Mouse (Mus musculus): ENCODE data around the gene Fen1. TPM values are rescaled to one million over a fixed set of nuclear protein-coding genes. Genes with fewer than 3 reads are reported as not detected.
A peak's percentile ranks its signal among the peaks of the same experiment; 100 is the strongest.

The Fen1 gene
- 1 to 10 TPM; 4.7 to 5.2 TPM for total RNA-seq (2021)
- long read RNA-seq, experiment 1, transcript Fen1-201 (2 exons, 2,341 nt): major isoform, 6 of 8 reads
- long read RNA-seq, experiment 1, partial matches to known transcripts: 0 of 8 reads
- long read RNA-seq, experiment 1, other reads (novel, unspliced or antisense): 0 of 8 reads
- long read RNA-seq, experiment 2, transcript Fen1-201 (2 exons, 2,341 nt): major isoform, 6 of 6 reads
- long read RNA-seq, experiment 2, partial matches to known transcripts: 0 of 6 reads
- long read RNA-seq, experiment 2, other reads (novel, unspliced or antisense): 0 of 6 reads

DNA sequence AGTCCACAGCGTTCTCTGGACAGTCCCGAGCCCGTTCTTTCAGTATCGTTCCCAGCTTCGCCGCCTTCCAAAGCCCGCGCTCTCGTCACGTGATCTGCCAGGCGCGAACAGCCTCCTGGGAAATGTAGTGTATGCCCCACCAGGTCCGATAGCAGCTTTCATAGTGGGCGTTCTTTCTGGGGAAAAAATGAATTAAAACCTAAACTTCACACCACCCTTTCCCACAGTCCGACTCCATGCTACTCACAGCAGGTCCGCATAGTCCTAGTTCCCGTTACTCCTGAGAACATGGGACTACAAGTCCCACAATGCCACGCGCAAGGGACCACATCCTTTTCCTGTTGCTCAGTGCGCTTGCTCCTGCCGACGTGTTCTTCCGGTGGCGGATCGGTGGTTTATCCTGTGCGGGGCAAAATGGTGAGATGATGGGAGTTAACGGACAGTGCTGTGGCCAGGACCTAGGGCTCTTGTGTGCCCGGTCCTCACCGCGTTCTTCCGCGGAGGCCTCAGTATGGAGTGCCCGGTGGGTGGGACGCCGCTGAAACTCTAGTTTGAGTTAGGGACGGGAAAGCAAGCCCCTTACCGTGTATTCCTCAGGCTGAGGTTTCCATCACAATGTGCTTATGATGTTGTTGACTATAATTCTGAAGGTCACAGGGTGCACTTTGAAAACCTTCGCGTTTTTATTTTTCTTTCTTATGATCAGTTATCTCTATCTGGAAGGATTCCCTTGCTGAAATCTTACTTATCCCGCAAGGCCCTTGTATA is at the start of gene Fen1, which contains the start of gene Tmem258:
Gene Fen1 (minus strand): TSS at position 322 of the 768 bp plus-strand sequence.
Gene Tmem258 (plus strand): TSS at position 167 of the 768 bp plus-strand sequence.
- DNase-seq: peak; percentile 92 to 98

DNA sequence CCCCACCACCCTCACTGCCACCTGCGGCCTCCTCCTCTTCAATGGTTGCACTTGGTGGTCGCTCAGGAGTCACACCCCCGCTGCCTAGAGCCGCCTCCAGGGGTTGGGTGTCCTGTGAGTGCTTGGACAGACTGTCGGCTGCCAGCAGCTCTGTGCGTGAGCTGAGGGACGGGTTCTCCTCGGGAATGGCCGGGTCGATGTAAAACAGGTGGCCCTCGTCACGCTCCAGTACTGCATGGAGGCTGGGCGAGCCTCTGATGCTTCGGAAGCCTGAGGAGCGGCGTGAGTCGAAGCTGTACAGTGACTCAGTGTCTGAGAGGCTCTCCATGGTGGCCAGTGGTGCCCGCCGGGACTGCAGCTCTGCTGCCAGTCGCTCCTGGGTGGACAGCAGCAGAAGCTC is 44.2 kb upstream of the Fen1 start:
- DNase-seq: no peak

DNA sequence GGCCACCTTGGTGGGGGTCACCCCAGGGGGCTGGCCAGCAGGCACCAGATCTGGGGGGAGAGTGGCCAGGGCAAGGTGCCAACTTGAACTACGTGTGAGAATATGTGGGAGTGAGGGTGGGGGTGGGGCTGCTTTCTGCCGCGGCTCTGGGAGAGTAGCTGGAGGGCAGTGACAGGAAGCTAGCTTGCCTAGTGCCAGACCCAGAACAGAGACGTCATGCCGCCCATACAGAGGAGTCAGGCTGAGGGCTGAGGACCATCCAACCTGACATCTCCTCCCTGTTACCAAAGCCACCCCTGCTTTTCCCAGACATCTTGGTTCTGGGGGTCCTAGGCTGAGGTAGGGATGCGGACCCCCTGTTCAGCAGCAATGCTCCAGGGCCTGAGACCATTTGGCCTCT is 43.2 kb upstream of the Fen1 start:
- DNase-seq: no peak

DNA sequence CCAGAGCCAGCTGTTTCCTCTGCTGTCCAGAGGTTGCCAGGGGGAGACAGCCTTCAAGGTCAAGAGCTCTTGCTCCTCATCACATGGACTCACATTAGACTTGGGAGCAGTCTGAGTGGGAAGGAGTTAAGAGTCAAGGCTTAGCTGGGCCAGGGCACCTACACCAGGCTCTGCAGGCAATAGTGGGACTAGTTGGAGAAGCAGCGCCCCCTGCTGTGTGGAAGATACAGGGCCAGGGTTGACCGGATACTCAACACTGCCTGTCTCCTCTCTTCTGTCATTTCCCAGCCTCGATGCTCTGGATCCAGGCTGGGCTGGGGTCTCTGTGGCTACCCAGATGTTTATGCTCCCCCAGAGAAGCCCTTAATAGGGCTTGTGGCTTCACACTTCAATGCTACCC is 40.2 kb upstream of the Fen1 start:
- DNase-seq: peak; percentile 33 to 64

DNA sequence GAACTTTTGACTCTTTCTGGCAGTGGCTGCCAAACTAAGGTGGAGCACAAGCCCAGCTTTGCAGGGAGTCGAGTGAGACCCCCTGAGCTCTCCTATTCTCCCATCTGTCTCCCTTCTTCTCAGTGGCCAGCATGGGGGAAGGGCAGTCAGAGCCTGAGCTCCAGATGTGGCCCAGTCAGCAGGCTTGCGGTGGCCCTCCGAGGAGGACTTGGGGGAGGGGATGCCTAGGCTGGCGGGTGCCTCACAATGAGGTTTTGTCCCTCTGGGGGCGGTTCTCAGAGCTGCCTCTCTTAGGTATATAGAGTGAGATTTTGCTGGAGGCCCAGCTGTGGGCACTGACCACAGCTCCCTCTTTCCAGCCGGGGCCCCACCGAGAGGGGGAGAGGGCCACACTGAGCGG is 38.9 kb upstream of the Fen1 start:
- DNase-seq: no peak

DNA sequence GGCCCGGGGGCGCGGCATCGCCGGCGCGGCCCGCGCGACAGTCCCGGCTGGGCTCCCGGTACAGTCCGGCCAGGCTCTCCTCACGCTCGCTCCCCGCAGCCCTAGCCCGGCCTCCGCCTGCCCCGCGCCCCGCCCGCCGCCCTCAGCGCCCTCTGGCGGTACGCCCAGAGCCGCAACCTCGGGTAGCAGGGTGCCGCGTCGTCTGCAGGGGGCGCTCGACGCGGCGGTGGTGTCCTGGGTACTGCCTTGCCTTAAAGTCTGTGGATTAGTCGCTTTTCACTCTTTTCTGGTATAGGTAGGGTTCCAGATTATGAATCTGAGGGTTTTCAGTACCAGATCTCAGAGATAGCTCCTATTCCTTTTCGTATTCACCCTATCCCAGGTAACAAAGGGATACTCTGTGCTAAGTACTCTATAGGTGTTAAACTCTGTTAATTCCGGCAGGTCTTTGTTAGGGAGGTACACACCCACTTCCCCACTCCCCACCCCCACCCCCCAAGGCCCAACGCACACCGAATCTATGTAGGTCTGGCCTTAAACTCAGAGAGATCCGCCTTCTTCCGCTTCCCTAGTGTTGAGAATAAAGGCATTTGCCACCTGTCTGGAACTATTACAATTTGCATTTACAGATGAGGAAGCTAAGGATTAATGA is 36.8 kb upstream of the Fen1 start, which contains the start of gene Myrf:
Gene Myrf (minus strand): TSS at position 95 of the 652 bp plus-strand sequence.
- DNase-seq: peak; percentile 81 to 84

DNA sequence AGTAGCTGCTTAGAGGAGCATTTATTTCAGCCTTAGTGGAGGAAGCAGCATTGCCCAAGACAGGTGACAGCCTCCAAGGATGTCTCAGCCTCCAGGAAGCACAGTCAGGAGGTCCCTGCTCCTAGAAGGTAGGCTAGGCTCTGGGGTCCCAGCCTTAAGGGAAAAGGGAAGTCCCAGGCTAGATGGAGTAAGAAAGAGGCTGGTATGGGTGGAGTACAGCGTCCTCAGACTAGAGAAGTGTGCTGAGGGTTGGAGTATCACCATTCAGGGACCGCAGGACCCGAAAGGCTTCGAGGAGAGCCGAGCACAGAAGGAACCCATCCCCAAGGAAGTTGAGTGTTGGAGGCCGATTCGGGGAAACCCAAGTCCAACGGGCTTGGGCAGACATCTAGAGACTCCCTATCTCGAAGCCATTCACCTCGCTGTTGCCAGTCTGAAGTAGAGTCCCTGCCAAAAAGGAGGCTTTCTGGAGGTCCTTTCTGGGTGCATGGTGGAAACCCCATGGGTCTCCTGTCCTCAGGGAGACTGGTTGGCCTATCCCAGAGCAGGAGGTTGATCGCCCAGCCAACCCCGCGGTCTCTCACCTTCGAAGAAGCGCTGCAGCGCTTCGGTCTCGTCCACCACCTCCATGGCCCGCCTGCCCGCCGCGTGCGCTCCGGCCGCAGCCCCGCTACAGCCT is 36.1 kb upstream of the Fen1 start:
- no peak for DNase-seq

DNA sequence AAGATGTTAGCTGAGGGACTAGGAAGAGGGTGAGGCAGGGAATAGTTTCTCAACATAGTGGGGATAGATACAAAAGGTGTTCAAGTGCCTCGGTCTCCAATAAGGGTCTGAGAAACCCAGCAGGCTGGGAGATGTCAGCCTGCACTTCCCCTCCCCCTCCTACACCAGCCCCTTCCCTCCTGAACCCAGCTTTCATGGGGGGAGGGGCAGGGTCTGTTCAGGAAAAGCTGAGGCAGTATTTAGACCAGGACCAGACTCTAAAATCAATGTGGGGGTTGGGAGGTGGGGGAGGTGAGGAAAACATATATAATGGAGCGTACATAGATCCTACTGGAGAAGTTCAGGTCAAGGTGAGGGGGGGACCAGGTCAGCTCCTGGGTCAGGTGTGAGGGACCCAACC is 35.5 kb upstream of the Fen1 start:
- DNase-seq: no peak

DNA sequence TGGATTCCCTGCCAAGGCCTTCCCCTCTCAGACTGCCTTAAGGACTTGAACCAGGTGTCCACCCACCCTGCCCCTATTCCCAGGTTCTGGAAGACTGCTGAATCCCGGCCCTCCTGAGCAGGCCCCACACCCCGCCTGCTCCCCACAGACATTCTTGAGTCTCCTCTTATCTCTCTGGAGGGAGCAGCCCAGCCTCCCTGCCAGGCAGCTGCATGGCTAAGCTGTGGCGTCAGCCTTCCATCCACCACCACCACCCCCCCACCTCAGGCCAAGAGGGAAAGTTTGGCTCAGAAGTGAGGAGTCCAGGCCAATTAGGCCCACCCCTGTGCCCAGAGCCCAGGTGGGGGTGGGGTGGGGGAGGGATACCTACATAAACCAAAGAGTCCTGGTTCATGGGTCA is 34.5 kb upstream of the Fen1 start:
- DNase-seq: peak in 1 of 2 experiments; percentile 33

DNA sequence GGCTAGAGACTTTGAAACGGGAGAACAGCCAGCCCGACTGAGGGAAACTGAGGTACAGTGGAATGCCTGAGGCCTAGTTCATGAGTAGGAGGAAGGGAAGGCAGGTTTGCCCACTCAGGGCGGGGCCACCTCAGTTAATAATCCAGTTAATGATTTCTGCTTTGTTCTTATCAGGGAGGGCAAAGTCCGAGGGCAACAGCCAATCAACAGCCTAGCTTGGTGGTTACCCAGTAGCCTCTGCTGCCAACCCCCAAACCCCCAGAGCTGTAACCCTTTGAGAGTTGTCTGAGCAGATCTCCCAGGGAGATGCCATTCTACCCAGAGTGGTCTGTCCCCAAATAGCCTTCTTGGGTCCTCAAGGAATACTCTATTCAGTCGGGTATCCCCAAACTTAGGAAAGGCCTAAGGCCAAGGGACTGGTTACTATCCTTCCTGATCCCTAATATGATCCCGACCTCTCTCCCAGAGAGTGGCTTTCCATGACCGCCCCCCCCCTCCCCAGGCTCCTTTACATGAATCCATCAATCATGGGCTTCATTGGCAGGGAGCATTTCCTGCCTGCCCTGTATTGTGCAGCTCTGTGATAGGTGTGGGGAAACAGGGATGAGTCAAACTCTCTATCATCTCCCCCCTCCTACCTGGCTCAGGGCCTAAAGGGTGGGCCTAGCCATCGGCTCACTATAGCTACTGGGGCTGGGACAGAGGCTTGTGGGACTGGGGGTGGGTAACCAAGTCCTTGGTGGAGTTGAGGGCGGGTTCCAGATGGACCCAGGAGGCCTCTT is 32.0 kb upstream of the Fen1 start:
- DNase-seq: no peak

DNA sequence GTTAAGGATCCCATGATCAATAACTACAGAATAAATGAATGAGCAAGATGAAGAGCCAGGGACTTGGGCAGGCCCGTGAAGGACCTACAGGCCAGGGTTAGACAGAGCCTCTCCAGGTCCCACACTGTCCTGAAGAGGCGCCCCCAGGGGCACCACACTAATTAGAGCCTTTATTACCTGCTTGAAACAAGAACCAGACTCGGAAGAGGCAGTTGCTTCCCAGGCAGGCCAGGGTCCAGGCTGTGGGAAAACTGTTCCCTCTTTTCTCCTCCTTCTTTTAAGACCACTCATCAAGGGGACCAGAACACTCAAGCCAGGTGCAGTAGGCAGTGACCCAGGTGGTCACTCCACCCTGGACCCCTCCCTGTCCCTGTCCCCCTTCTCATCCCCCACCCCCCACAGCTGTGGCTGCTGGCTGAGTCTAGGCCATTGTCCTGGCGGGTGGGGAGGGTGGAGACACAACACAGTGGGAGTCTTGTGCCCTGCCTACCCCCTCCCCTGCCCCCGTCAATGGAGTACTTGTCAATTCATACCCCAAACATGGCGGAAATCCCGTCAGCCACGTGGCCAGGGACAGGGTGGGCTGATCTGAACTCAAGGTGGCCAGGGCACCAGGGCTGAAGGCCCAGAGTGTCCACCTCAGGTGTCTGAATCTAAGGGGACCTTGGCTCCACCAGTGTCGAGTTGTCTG is 28.5 kb upstream of the Fen1 start:
- DNase-seq: no peak

DNA sequence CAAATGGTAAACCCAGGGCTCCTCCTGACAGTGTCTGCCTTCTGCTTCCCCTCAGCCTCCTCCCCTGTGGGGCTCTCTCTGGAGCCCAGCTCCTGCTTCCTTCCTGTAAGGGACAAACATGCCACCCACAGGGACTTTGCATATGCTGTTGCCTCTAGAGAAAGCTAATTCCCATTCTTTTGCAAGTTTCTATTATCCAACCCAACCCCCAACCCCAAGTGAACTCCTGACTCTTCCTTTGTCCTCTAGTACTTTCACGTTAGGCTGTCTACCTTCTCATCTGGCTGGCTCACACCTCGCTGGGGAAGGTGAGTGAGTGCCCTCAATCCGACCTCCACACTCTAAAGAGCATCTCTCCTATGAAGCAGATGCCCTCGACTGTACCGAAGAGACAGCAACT is 27.9 kb upstream of the Fen1 start:
- DNase-seq: no peak

DNA sequence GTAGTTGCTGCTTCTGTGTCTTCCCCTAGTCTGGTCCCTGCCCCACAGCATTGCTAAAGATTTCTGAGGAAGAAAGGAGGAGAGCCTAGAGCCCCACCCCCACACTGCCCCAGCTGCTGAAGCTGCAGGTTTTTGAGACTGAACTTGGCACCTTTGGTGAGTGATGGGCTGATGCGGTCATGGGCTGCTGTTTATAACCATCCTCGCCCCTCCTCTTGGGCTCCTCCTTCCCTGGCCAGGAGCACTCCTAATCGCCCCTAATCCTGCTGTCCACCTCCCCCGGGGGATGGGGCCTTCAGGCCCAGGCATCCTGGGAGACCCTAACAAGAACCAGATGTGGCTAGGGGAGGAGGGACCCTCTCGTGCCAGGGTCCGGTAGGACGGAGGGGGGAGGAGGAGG is 27.0 kb upstream of the Fen1 start:
- DNase-seq: no peak

DNA sequence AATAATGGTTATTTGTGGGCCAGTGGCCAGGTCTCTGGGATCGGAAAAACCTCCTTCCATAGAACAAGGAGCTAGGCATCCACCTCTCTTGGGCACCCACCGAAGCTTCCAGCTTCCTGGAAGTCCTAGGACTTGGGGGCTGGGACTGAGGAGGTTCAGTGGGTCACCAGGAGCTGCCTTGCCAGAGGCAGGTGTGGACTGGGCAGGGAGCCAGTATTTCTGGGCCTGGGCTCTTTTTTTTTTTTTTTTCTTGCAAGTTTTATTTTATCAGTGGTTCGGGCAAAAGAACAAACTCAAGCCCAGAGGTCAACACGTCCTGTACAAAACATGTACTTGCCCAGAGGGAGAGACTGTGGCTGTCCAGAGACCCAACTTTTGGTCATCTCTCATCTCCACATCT is 21.8 kb upstream of the Fen1 start:
- DNase-seq: no peak

DNA sequence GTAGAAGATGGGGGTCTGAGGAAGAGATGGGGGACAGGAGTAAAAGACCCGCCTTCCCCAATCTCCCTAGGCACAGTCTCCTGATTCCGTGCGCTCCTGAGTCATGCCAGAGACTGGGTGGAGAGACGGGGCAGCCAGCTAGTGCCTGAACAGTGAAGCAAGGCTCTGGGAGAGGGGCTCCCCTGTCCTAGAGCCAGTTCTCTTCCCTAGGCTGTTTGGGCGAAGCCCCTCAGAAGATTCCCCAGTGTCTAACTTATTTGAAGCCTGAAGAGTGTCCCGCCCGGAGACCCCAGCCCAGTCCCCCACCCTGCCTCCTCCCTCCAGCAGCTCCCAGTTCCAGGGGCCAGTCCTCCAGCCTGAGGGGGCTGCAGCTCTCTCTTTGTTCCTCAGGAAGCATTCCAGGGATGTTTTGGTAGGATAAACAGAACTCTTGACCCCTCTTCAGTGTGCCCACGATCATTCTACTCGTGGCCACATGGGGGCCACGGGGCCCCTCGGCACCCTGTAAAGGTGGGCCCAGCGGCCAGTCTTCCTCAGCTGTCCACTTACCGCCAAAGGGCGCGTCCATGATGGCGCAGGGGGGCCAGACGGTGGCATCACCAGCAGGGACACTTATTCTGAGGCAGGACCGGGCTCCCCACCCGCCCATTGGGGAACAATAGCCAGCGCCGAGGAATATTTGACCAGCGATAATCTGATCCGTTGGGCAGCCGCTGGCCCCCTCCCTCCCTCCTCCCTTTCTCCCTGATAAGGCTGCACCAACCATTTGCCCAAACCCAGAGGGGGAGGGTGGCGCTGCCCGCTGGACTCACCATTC is 20.9 kb upstream of the Fen1 start:
- DNase-seq: no peak

DNA sequence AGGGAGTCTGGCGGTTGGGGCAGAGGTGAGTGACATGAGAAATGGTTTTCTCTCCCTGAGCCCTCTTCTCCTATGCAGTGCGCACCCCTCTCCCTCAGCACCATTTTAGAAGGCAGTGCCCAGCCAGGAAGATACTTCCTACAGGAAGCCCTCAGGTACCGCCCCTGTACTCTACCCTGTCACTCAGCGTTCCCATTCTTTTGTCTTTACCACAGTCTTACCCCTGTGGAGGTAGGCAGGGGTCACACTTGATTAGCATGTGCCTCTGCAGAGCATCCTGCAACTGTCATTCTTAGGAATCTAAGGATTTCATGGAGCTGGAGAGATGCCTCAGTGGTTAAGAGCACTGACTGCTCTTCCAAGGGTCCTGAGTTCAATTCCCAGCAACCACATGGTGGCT is 19.6 kb upstream of the Fen1 start:
- no peak for DNase-seq

DNA sequence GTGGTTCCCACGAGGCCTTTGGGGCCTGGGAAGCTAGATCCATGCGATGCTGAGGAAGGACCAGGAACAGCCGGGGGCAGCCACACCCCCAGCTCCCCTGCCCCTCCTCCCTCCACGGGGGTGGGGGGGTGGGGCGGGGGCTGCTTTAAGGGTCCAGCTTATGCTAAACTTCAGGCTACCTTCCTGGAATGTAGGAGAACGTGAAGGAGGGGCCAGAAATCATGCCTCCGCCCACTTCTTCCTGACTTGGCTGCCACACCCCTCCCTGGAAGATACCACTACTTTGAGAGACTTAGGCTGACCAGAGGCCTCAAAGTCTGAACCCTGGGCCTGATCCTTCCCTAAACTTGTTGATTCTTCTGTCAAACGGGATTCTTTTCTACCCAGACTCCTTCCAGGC is 18.7 kb upstream of the Fen1 start:
- no peak for DNase-seq

DNA sequence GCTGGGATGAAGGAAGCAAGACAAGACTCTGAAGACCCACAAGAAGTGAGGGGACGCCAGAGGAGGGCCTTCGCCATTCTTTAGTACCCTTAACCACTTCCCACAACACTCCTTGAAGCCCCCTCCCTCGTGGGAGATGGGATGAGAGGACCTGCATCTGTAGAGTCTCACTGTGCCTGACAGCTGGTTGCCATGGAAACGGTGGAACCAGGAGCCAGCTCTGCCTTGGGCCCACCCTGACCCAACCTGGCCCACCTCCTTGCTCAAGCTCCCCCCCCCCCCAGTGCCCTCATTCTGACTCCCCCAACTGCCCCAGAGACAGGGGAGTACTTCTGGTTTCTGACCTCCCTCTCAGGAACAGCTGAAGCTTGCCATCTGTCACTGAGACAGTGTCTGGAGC is 17.6 kb upstream of the Fen1 start:
- DNase-seq: no peak

DNA sequence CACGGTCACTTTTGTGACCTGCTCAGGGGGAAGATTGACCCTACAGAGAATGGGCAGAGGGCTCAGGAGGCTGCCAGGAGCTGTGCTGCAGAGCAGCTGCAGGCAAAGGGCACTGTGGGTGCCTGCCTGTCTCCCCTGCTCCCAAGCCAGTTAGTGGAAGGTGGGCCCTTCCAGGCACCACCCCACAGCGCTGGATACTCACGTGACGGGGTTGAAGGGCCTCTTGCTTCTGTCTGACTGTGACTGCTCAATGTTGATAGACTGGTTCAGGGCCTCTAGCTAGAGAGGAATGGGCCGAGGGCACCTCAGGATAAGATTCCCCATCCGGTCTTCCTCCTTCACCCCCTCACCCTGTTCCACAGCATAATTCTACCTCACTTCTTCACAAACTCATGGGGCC is 15.6 kb upstream of the Fen1 start:
- DNase-seq: no peak

DNA sequence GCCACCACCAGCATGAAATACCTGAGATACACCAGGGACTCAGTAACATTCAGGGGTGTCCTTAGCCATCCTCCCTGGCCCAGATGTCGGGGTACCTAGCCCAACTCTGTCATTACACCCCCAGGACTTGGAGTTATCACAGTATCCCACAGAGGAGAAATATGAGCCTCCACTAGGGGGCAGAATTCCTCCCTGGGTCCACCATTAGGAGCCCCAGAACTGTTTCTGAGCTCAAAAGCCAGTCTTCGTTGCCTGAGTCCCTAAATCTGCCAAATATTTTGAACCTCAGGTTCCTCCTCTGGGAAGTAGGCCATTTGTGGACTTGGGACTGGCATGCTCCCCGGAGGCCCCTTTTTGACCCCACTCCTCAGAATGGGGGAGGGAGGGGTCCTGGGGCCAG is 15.1 kb upstream of the Fen1 start:
- DNase-seq: peak; percentile 23 to 59

Measured in heart, adult 18-20 months (tissue).